Mouse (Mus musculus): ENCODE measurements around the gene Mfap4.

DNA sequence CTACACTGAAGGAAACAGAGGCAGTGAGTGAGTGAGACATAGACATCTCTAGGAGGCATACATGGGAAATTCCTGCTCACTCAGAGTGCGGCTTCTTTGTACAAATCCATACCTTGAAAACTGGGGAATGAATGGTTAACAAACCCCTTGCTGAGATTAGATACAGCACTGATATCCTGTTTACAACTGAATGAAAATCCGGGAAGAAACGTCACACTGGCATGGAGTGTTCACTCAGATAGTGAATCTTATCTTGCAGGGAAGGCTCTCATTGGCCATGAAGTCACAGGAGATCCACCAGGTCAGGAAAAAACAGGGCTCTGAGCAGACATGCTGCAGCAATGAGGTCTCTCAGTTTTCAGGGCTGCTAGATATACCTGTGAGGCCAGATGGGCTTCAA is 51.7 kb downstream of the Mfap4 start:
- TF ChIP-seq CTCF (conservative IDR thresholded peaks at IDR 0.05; ENCODE audit: insufficient read depth, insufficient read length, low read depth, low read length) (no peak), POLR2A (IDR thresholded peaks at IDR 0.05; ENCODE audit: low read depth, low read length) (no peak)

All from kidney, adult 2 months (tissue).